Mouse (Mus musculus): ENCODE measurements around the gene Vipr2. TPM values are rescaled to one million over a fixed set of nuclear protein-coding genes. Genes with fewer than 3 reads are reported as not detected.

The Vipr2 gene
- polyA plus RNA-seq, 1 experiment: 0.11 TPM

GRCm38 (mm10) chr12:116086951-116087600 is 9.6 kb downstream of the Vipr2 start:
- no peak overlapping the region for H3K4me3 ChIP-seq (ENCODE audit: insufficient read depth, poor library complexity, severe bottlenecking)
- no peak overlapping the region for H3ac ChIP-seq (ENCODE audit: control insufficient read depth, insufficient read length, low read depth)
- TF ChIP-seq USF1 (IDR thresholded peaks at IDR 0.05; ENCODE audit: low read depth) (no peak), CEBPB (IDR thresholded peaks at IDR 0.05; ENCODE audit: low read depth) (no peak), MYOG (IDR thresholded peaks at IDR 0.05; ENCODE audit: control insufficient read depth, extremely low read depth, insufficient read length) (no peak), CTCF (IDR thresholded peaks at IDR 0.05; ENCODE audit: control insufficient read depth, insufficient read depth, insufficient read length) (no peak), MYOD1 (IDR thresholded peaks at IDR 0.05; ENCODE audit: control insufficient read depth, insufficient read length, low read depth) (no peak), FOSL1 (IDR thresholded peaks at IDR 0.05; ENCODE audit: insufficient read depth, low read length, poor library complexity, severe bottlenecking) (no peak), MAX (IDR thresholded peaks at IDR 0.05) (no peak)
- H3K79me2 ChIP-seq (ENCODE audit: control insufficient read depth, insufficient read depth): no peaks in the 10 kb centered on the region
- H3K79me3 ChIP-seq (ENCODE audit: low read depth): no peaks in the 10 kb centered on the region
- H3K36me3 ChIP-seq (ENCODE audit: control insufficient read depth, insufficient read depth): no peaks in the 10 kb centered on the region
- no peaks in the 10 kb centered on the region for H3K27me3 ChIP-seq (ENCODE audit: control insufficient read depth, insufficient read depth, insufficient read length)

GRCm38 (mm10) chr12:116089836-116090235 is 12.3 kb downstream of the Vipr2 start:
- Histone ChIP-seq H3ac (ENCODE audit: control insufficient read depth, insufficient read length, low read depth) (no peak overlapping the region), H3K36me3 (ENCODE audit: control insufficient read depth, insufficient read depth) (no peaks in the 10 kb centered on the region), H3K27me3 (ENCODE audit: control insufficient read depth, insufficient read depth, insufficient read length) (no peaks in the 10 kb centered on the region), H3K79me3 (ENCODE audit: low read depth) (no peaks in the 10 kb centered on the region), H3K4me3 (ENCODE audit: insufficient read depth, poor library complexity, severe bottlenecking) (no peak overlapping the region), H3K79me2 (ENCODE audit: control insufficient read depth, insufficient read depth) (no peaks in the 10 kb centered on the region)
- no peak for TF ChIP-seq FOSL1 (IDR thresholded peaks at IDR 0.05; ENCODE audit: insufficient read depth, low read length, poor library complexity, severe bottlenecking)
- no peak for TF ChIP-seq MYOD1 (IDR thresholded peaks at IDR 0.05; ENCODE audit: control insufficient read depth, insufficient read length, low read depth)
- no peak for TF ChIP-seq MAX (IDR thresholded peaks at IDR 0.05)
- no peak for TF ChIP-seq CTCF (IDR thresholded peaks at IDR 0.05; ENCODE audit: control insufficient read depth, insufficient read depth, insufficient read length)
- no peak for TF ChIP-seq CEBPB (IDR thresholded peaks at IDR 0.05; ENCODE audit: low read depth)
- no peak for TF ChIP-seq USF1 (IDR thresholded peaks at IDR 0.05; ENCODE audit: low read depth)
- TF ChIP-seq MYOG (IDR thresholded peaks at IDR 0.05; ENCODE audit: control insufficient read depth, extremely low read depth, insufficient read length): no peak

GRCm38 (mm10) chr12:116094765-116095555 is 17.4 kb downstream of the Vipr2 start:
- Histone ChIP-seq H3K79me2 (ENCODE audit: control insufficient read depth, insufficient read depth) (no peaks in the 10 kb centered on the region), H3ac (ENCODE audit: control insufficient read depth, insufficient read length, low read depth) (no peak overlapping the region), H3K79me3 (ENCODE audit: low read depth) (no peaks in the 10 kb centered on the region), H3K36me3 (ENCODE audit: control insufficient read depth, insufficient read depth) (no peaks in the 10 kb centered on the region), H3K27me3 (ENCODE audit: control insufficient read depth, insufficient read depth, insufficient read length) (no peaks in the 10 kb centered on the region), H3K4me3 (ENCODE audit: insufficient read depth, poor library complexity, severe bottlenecking) (no peak overlapping the region)
- no peak for TF ChIP-seq FOSL1 (IDR thresholded peaks at IDR 0.05; ENCODE audit: insufficient read depth, low read length, poor library complexity, severe bottlenecking)
- no peak for TF ChIP-seq MAX (IDR thresholded peaks at IDR 0.05)
- TF ChIP-seq MYOD1 (IDR thresholded peaks at IDR 0.05; ENCODE audit: control insufficient read depth, insufficient read length, low read depth): no peak
- TF ChIP-seq MYOG (IDR thresholded peaks at IDR 0.05; ENCODE audit: control insufficient read depth, extremely low read depth, insufficient read length): no peak
- TF ChIP-seq CTCF (IDR thresholded peaks at IDR 0.05; ENCODE audit: control insufficient read depth, insufficient read depth, insufficient read length): no peak
- TF ChIP-seq CEBPB (IDR thresholded peaks at IDR 0.05; ENCODE audit: low read depth): no peak
- TF ChIP-seq USF1 (IDR thresholded peaks at IDR 0.05; ENCODE audit: low read depth): no peak

GRCm38 (mm10) chr12:116096361-116096904 is 18.9 kb downstream of the Vipr2 start:
- H3K79me2 ChIP-seq (ENCODE audit: control insufficient read depth, insufficient read depth): no peaks in the 10 kb centered on the region
- H3K79me3 ChIP-seq (ENCODE audit: low read depth): no peaks in the 10 kb centered on the region
- H3K36me3 ChIP-seq (ENCODE audit: control insufficient read depth, insufficient read depth): no peaks in the 10 kb centered on the region
- TF ChIP-seq MYOG (IDR thresholded peaks at IDR 0.05; ENCODE audit: control insufficient read depth, extremely low read depth, insufficient read length) (no peak), FOSL1 (IDR thresholded peaks at IDR 0.05; ENCODE audit: insufficient read depth, low read length, poor library complexity, severe bottlenecking) (no peak), CTCF (IDR thresholded peaks at IDR 0.05; ENCODE audit: control insufficient read depth, insufficient read depth, insufficient read length) (no peak), USF1 (IDR thresholded peaks at IDR 0.05; ENCODE audit: low read depth) (no peak), MAX (IDR thresholded peaks at IDR 0.05) (no peak), CEBPB (IDR thresholded peaks at IDR 0.05; ENCODE audit: low read depth) (no peak), MYOD1 (IDR thresholded peaks at IDR 0.05; ENCODE audit: control insufficient read depth, insufficient read length, low read depth) (no peak)
- H3K27me3 ChIP-seq (ENCODE audit: control insufficient read depth, insufficient read depth, insufficient read length): no peaks in the 10 kb centered on the region
- no peak overlapping the region for H3K4me3 ChIP-seq (ENCODE audit: insufficient read depth, poor library complexity, severe bottlenecking)
- no peak overlapping the region for H3ac ChIP-seq (ENCODE audit: control insufficient read depth, insufficient read length, low read depth)

GRCm38 (mm10) chr12:116097166-116097565 is 19.6 kb downstream of the Vipr2 start:
- Histone ChIP-seq H3ac (ENCODE audit: control insufficient read depth, insufficient read length, low read depth) (no peak overlapping the region), H3K36me3 (ENCODE audit: control insufficient read depth, insufficient read depth) (no peaks in the 10 kb centered on the region), H3K27me3 (ENCODE audit: control insufficient read depth, insufficient read depth, insufficient read length) (no peaks in the 10 kb centered on the region), H3K79me2 (ENCODE audit: control insufficient read depth, insufficient read depth) (no peaks in the 10 kb centered on the region), H3K4me3 (ENCODE audit: insufficient read depth, poor library complexity, severe bottlenecking) (no peak overlapping the region), H3K79me3 (ENCODE audit: low read depth) (no peaks in the 10 kb centered on the region)
- no peak for TF ChIP-seq CTCF (IDR thresholded peaks at IDR 0.05; ENCODE audit: control insufficient read depth, insufficient read depth, insufficient read length)

All from C2C12 (cell line).